Mouse (Mus musculus): ENCODE results near the gene Ccdc78. TPM values are rescaled to one million over a fixed set of nuclear protein-coding genes. Genes with fewer than 3 reads are reported as not detected.

The Ccdc78 gene
- polyA plus RNA-seq, 1 experiment, result not detected

GRCm38 (mm10) chr17:25775318-25776062, 10.9 kb upstream of the Ccdc78 start:
- peaks cover 5% of the 10 kb centered on the region; the same call in 1 of the 2 replicates for H3K4me1 ChIP-seq (ENCODE audit: control insufficient read depth, insufficient read depth, insufficient read length)
- H3K27me3 ChIP-seq (ENCODE audit: control insufficient read depth, insufficient read depth, low read length), result no peaks in the 10 kb centered on the region
- no peak overlapping the region for H3K4me3 ChIP-seq (ENCODE audit: extremely low read depth, insufficient read depth, insufficient read length)
- DNase-seq (ENCODE audit: low read depth in 1 of 2, low spot score in 2 of 2), result no peak
- H3K27ac ChIP-seq (ENCODE audit: insufficient read depth, low read length), result no peak overlapping the region
- peaks cover 17% of the 10 kb centered on the region for H3K36me3 ChIP-seq (ENCODE audit: control insufficient read depth, insufficient read depth, low read length)
- WGBS, result 75% methylated on average over 10 of the region's 10 CpGs
- no peak for TF ChIP-seq POLR2A (IDR thresholded peaks at IDR 0.05; ENCODE audit: low read depth, low read length)
- TF ChIP-seq CTCF (IDR thresholded peaks at IDR 0.05; ENCODE audit: extremely low read depth, insufficient read depth, insufficient read length, insufficient replicate concordance), result no peak

- peaks cover 34% of the 10 kb centered on the region for H3K36me3 ChIP-seq (ENCODE audit: control insufficient read depth, insufficient read depth, low read length)
- H3K4me1 ChIP-seq (ENCODE audit: control insufficient read depth, insufficient read depth, insufficient read length), result peaks cover 5% of the 10 kb centered on the region; the same call in 1 of the 2 replicates
- H3K27me3 ChIP-seq (ENCODE audit: control insufficient read depth, insufficient read depth, low read length), result no peaks in the 10 kb centered on the region
- no peak for DNase-seq (ENCODE audit: low read depth in 1 of 2, low spot score in 2 of 2)
- no peak overlapping the region for H3K27ac ChIP-seq (ENCODE audit: insufficient read depth, low read length)
- WGBS, result 94% methylated on average over 5 of the region's 5 CpGs
- TF ChIP-seq POLR2A (IDR thresholded peaks at IDR 0.05; ENCODE audit: low read depth, low read length) (no peak), CTCF (IDR thresholded peaks at IDR 0.05; ENCODE audit: extremely low read depth, insufficient read depth, insufficient read length, insufficient replicate concordance) (no peak)
- no peak overlapping the region for H3K4me3 ChIP-seq (ENCODE audit: extremely low read depth, insufficient read depth, insufficient read length)
Measured at GRCm38 (mm10) chr17:25777948-25778347, 8.4 kb upstream of the Ccdc78 start.

GRCm38 (mm10) chr17:25781339-25781738, 5.0 kb upstream of the Ccdc78 start:
- Histone ChIP-seq H3K4me1 (ENCODE audit: control insufficient read depth, insufficient read depth, insufficient read length) (peaks cover 6% of the 10 kb centered on the region), H3K4me3 (ENCODE audit: extremely low read depth, insufficient read depth, insufficient read length) (no peak overlapping the region), H3K27me3 (ENCODE audit: control insufficient read depth, insufficient read depth, low read length) (no peaks in the 10 kb centered on the region), H3K36me3 (ENCODE audit: control insufficient read depth, insufficient read depth, low read length) (peaks cover 34% of the 10 kb centered on the region), H3K27ac (ENCODE audit: insufficient read depth, low read length) (no peak overlapping the region)
- 86% methylated on average over 6 of the region's 6 CpGs for WGBS
- DNase-seq (ENCODE audit: low read depth in 1 of 2, low spot score in 2 of 2), result no peak
- no peak for TF ChIP-seq POLR2A (IDR thresholded peaks at IDR 0.05; ENCODE audit: low read depth, low read length)
- TF ChIP-seq CTCF (IDR thresholded peaks at IDR 0.05; ENCODE audit: extremely low read depth, insufficient read depth, insufficient read length, insufficient replicate concordance), result no peak

DNA sequence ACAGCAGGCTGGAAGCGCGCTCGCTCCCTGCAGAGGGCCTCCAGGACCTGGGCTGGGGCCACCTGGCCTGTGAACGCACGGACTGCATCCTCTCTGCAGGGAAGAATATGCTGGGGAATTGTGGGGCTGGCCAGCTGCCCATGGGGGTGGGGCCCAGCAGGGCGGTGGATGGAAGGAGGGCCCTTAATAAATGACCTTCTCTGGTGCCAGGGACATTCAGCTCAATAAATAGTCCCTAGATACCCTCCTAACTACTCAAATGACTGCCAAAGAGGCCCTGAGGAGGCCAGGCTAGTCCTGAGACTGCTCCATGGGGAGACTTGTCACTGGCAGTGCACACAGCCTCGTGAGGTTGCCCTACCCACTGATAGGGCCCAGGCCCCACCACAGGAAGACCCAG, 3.3 kb upstream of the Ccdc78 start:
- H3K27me3 ChIP-seq (ENCODE audit: control insufficient read depth, insufficient read depth, low read length), result no peaks in the 10 kb centered on the region
- TF ChIP-seq POLR2A (IDR thresholded peaks at IDR 0.05; ENCODE audit: low read depth, low read length) (no peak), CTCF (IDR thresholded peaks at IDR 0.05; ENCODE audit: extremely low read depth, insufficient read depth, insufficient read length, insufficient replicate concordance) (no peak)
- no peak overlapping the region for H3K27ac ChIP-seq (ENCODE audit: insufficient read depth, low read length)
- H3K4me3 ChIP-seq (ENCODE audit: extremely low read depth, insufficient read depth, insufficient read length), result no peak overlapping the region
- 89% methylated on average over 7 of the region's 7 CpGs for WGBS
- H3K4me1 ChIP-seq (ENCODE audit: control insufficient read depth, insufficient read depth, insufficient read length), result peaks cover 6% of the 10 kb centered on the region
- peaks cover 29% of the 10 kb centered on the region for H3K36me3 ChIP-seq (ENCODE audit: control insufficient read depth, insufficient read depth, low read length)
- DNase-seq (ENCODE audit: low read depth in 1 of 2, low spot score in 2 of 2), result no peak

DNA sequence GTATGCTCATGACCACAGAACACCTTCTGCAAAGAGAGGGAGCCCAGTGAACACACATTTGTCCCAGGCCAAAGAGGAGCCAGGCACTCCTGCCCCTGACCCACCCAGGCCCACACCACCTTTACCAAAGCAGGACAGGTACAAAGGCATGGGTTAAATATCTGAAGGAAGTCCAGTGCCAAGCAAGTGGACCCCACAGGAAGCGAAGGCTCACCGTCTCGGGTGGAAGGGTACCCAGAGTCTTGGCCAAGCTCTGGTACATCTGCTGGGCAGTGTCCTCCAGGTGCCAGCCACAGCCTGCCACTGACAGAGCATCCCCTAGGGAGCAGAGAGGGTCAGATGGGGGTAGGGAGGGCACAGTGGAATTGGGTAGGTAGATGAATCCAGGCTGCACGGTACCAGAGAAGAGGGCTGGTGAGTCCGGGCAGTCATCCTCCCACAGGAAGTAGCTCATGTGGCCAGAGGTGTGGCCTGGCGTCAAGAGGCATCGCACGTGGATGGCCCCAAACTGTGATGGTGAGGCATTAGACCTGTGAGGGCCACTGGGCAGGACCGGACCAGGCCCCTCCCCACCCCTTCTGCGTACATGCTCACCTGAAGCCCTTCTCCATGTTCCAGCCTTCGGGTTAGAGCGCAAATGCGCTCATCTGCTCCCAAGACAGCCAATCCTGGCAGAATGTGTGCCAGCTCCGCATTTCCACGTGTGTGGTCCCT, 2.4 kb upstream of the Ccdc78 start:
- Histone ChIP-seq H3K27me3 (ENCODE audit: control insufficient read depth, insufficient read depth, low read length) (no peaks in the 10 kb centered on the region), H3K4me3 (ENCODE audit: extremely low read depth, insufficient read depth, insufficient read length) (no peak overlapping the region), H3K4me1 (ENCODE audit: control insufficient read depth, insufficient read depth, insufficient read length) (peaks cover 6% of the 10 kb centered on the region), H3K36me3 (ENCODE audit: control insufficient read depth, insufficient read depth, low read length) (peaks cover 29% of the 10 kb centered on the region), H3K27ac (ENCODE audit: insufficient read depth, low read length) (no peak overlapping the region)
- 78% methylated on average over 15 of the region's 15 CpGs for WGBS
- no peak for DNase-seq (ENCODE audit: low read depth in 1 of 2, low spot score in 2 of 2)
- TF ChIP-seq POLR2A (IDR thresholded peaks at IDR 0.05; ENCODE audit: low read depth, low read length), result no peak
- TF ChIP-seq CTCF (IDR thresholded peaks at IDR 0.05; ENCODE audit: extremely low read depth, insufficient read depth, insufficient read length, insufficient replicate concordance), result no peak

- Histone ChIP-seq H3K27ac (ENCODE audit: insufficient read depth, low read length) (peak within 1 kb of the TSS; percentile 50; the same call in 1 of the 2 replicates), H3K4me1 (ENCODE audit: control insufficient read depth, insufficient read depth, insufficient read length) (peaks cover 6% of the 10 kb centered on the region), H3K4me3 (ENCODE audit: extremely low read depth, insufficient read depth, insufficient read length) (peak within 1 kb of the TSS; percentile 89), H3K27me3 (ENCODE audit: control insufficient read depth, insufficient read depth, low read length) (no peaks in the 10 kb centered on the region), H3K36me3 (ENCODE audit: control insufficient read depth, insufficient read depth, low read length) (peaks cover 19% of the 10 kb centered on the region)
- under 1% methylated on average over 23 of the region's 23 CpGs for WGBS
- TF ChIP-seq POLR2A (IDR thresholded peaks at IDR 0.05; ENCODE audit: low read depth, low read length) (peak; percentile 24), CTCF (IDR thresholded peaks at IDR 0.05; ENCODE audit: extremely low read depth, insufficient read depth, insufficient read length, insufficient replicate concordance) (no peak)
- DNase-seq (ENCODE audit: low read depth in 1 of 2, low spot score in 2 of 2), result peak; percentile 87 to 92
Measured at GRCm38 (mm10) chr17:25785281-25785745, 1.1 kb upstream of the Ccdc78 start, which contains the start of gene Haghl. Haghl (minus strand) TSS chr17:25785673.

Measured in spleen, adult 2 months (tissue).